Mouse (Mus musculus) layer of hippocampus, postnatal 36 days (tissue): ENCODE data around the gene Vmn1r107. TPM values are rescaled to one million over a fixed set of nuclear protein-coding genes. Genes with fewer than 3 reads are reported as not detected.
"Not testable (repeated sequence)": the region's sequence is repeated elsewhere in the genome, so short reads cannot be mapped to it uniquely, and the experiment has no call there.

Experiments
- DNase-seq, 2 experiments: peaks; one replicate each; pipeline ENCODE4 v3.0.0; 2022
- total RNA-seq, 2 experiments: library from RNA; stranded (reverse); gene quantifications; 2 replicates each; pipeline ENCODE4 v1.2.3; 2021

Gene Vmn1r107
- total RNA-seq, result not detected

- DNase-seq, result not testable (repeated sequence)
These were observed at the start of gene Vmn1r107 for GRCm38 (mm10) chr7:20668618-20669017. Gene Vmn1r107, plus strand, starts transcription at chr7:20668918.

- DNase-seq, result not testable (repeated sequence)
These were observed 34.4 kb downstream of the Vmn1r107 start, which contains the start of gene Vmn1r111 for GRCm38 (mm10) chr7:20703116-20703515. Gene Vmn1r111, minus strand, starts transcription at chr7:20703216.

Other genes with a start within 250 kb of the Vmn1r107 start
- gene Vmn1r101, start 226.3 kb upstream of the Vmn1r107 start, total RNA-seq, result not detected
- gene Gm10670, start 194.0 kb upstream of the Vmn1r107 start, total RNA-seq, result not detected
- gene Vmn1r103, start 158.4 kb upstream of the Vmn1r107 start, total RNA-seq, result not detected
- gene Vmn1r104, start 135.1 kb upstream of the Vmn1r107 start, total RNA-seq, result not detected
- not detected for gene Gm5726, start 123.2 kb upstream of the Vmn1r107 start, total RNA-seq
- gene Gm4141, start 92.7 kb upstream of the Vmn1r107 start, total RNA-seq, result not detected
- gene Gm4513, start 69.9 kb upstream of the Vmn1r107 start, total RNA-seq, result not detected
- not detected for gene Vmn1r111, start 34.3 kb downstream of the Vmn1r107 start, total RNA-seq
- not detected for gene Gm10668, start 61.7 kb downstream of the Vmn1r107 start, total RNA-seq
- gene Vmn1r112, start 102.3 kb downstream of the Vmn1r107 start, total RNA-seq, result not detected
- not detected for gene Vmn1r113, start 118.4 kb downstream of the Vmn1r107 start, total RNA-seq
- gene Vmn1r114, start 143.3 kb downstream of the Vmn1r107 start, total RNA-seq, result not detected
- gene Vmn1r115, start 176.1 kb downstream of the Vmn1r107 start, total RNA-seq, result not detected
- gene Vmn1r116, start 203.3 kb downstream of the Vmn1r107 start, total RNA-seq, result not detected
- not detected for gene Vmn1r117, start 215.2 kb downstream of the Vmn1r107 start, total RNA-seq
- not detected for gene Vmn1r118, start 243.4 kb downstream of the Vmn1r107 start, total RNA-seq